Mouse (Mus musculus) lung, embryonic 15.5 days (tissue): Measurements from ENCODE around the gene Mnd1. TPM values are rescaled to one million over a fixed set of nuclear protein-coding genes. Genes with fewer than 3 reads are reported as not detected.

ENCODE experiments used
- ATAC-seq: fragments of 200-750 bp; cut with Nextera tagmentation; 2 replicates; pipeline ENCODE4 v1.8.0; 2017; ENCODE audit warnings: moderate number of reproducible peaks, borderline replicate concordance; ENCODE audit not compliant: low FRiP score, low TSS enrichment; ENCODE audit errors: extremely low read depth
- H3K27ac ChIP-seq: fragments of 300-500 bp; sonication (generic); 2 replicates; pipeline ENCODE4 v1.5.1; 2015; ENCODE audit warnings: moderate library complexity, mild to moderate bottlenecking, inconsistent platforms
- H3K27me3 ChIP-seq: fragments of 300-500 bp; sonication (generic); 2 replicates; pipeline ENCODE4 v1.6.1; 2015; ENCODE audit warnings: inconsistent platforms
- H3K36me3 ChIP-seq: fragments of 300-500 bp; sonication (generic); 2 replicates; pipeline ENCODE4 v1.6.1; 2015; ENCODE audit warnings: inconsistent platforms
- H3K4me1 ChIP-seq: fragments of 300-500 bp; sonication (generic); 2 replicates; pipeline ENCODE4 v1.6.1; 2015; ENCODE audit warnings: inconsistent platforms
- H3K4me2 ChIP-seq: fragments of 300-500 bp; sonication (generic); 2 replicates; pipeline ENCODE4 v1.6.1; 2015; ENCODE audit warnings: inconsistent platforms, mild to moderate bottlenecking, moderate library complexity
- H3K4me3 ChIP-seq: fragments of 300-500 bp; sonication (generic); 2 replicates; pipeline ENCODE4 v1.5.1; 2015; ENCODE audit warnings: mild to moderate bottlenecking, inconsistent platforms
- H3K9ac ChIP-seq: fragments of 300-500 bp; sonication (generic); 2 replicates; pipeline ENCODE4 v1.6.1; 2015; ENCODE audit warnings: inconsistent platforms
- H3K9me3 ChIP-seq: fragments of 300-500 bp; sonication (generic); 2 replicates; pipeline ENCODE4 v1.6.1; 2016; ENCODE audit warnings: inconsistent platforms
- WGBS: fragments of 180-500 bp; shearing (Covaris S2); methylation state at CpG from one replicate; pipeline ENCODE4 v1.1.7; 2015; 5-methylcytosine and 5-hydroxymethylcytosine counted together
- polyA plus RNA-seq: library from polyadenylated mRNA; unstranded; fragments of >200 nt; fragmentation: Nextera tagmentation; extraction: Ambion mirVana; gene quantifications from 2 replicates; pipeline ENCODE4 v1.2.1, GENCODE M21; 2015

The Mnd1 gene
- polyA plus RNA-seq, 1 experiment from 2014 or later: 13.0 TPM

DNA sequence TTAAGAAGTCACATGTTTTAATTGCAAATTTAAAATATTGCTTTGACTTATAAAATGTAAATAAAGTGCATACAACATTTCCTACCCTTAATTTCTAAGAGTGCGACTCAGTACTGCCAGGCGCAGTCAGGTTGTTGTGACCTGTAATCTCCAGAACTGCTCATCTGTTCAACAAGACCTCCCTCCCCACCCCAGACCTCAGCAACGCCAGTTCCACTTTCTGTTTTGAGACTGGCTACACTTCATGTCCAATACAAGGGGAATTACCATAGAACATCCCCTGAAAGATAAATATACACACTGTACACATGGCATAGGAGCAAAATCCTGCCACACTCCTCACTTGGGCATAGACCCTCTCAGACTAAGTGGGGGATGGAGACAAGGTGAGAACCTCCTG, 28.9 kb downstream of the Mnd1 start:
- 79% methylated on average over 3 of the region's 3 CpGs for WGBS
- no peak overlapping the region for H3K9ac ChIP-seq

DNA sequence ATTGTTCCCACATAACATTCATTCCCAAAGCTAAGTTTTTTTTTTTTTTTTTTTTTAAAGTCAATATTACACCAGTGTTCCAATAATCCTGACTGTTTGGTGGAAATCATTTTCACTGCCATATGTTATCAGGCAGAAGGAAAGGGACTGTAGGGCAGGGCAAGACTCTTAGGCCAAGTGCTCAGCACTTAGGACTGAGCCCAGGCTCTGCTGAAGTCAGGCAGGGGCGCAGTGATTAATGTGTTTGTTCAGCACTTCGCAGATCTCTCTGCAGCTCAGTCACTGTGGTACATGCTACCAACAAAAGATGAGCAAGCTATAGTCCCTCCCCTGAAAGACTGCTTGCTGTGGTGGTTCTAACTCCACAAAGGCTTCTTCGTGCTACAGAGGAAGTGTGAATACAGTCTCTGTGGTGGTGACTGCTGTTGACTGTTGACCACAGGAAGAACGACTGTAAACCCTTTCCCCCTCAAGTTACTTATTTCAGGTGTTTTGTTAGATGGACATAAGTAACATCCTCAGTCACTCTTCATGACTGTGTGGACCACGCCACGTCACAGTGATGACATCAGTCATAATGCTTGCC, 29.8 kb downstream of the Mnd1 start:
- H3K27ac ChIP-seq: no peak overlapping the region
- ATAC-seq: no peak

More for the DNA sequence above, 28.9 kb downstream of the Mnd1 start:
- H3K4me3 ChIP-seq: no peak overlapping the region
- no peaks in the 10 kb centered on the region for H3K27me3 ChIP-seq
- H3K4me1 ChIP-seq: peaks cover 61% of the 10 kb centered on the region
- no peak overlapping the region for H3K27ac ChIP-seq
- no peaks in the 10 kb centered on the region for H3K9me3 ChIP-seq
- no peak overlapping the region for H3K4me2 ChIP-seq
- H3K36me3 ChIP-seq: no peaks in the 10 kb centered on the region
- ATAC-seq: no peak

DNA sequence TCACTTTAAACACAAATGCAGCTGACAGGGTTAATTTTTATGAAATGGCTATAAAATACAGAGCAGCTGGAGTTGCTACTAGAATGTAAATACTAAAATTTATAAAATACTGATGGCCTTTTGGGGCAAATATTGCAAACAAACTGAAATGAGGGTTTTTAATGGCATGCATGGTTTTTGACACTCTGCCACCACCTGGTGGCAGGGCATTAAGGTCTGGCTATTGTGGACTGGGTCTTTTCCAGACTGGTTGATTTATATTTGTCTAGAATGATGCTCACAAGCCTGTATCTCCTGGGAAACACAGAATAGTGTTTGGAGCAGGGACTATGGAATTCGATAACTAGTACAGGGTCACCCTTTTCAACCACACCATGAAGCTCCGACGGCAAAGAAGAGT, 32.1 kb downstream of the Mnd1 start:
- no peak overlapping the region for H3K9ac ChIP-seq
- H3K36me3 ChIP-seq: no peaks in the 10 kb centered on the region
- peaks cover 42% of the 10 kb centered on the region for H3K4me1 ChIP-seq
- ATAC-seq: no peak
- H3K4me2 ChIP-seq: no peak overlapping the region
- no peak overlapping the region for H3K4me3 ChIP-seq
- no peaks in the 10 kb centered on the region for H3K27me3 ChIP-seq
- 36% methylated on average over 3 of the region's 3 CpGs for WGBS
- no peak overlapping the region for H3K27ac ChIP-seq
- no peaks in the 10 kb centered on the region for H3K9me3 ChIP-seq

More for the DNA sequence above, 29.8 kb downstream of the Mnd1 start:
- Histone ChIP-seq H3K4me3 (no peak overlapping the region), H3K9ac (no peak overlapping the region), H3K27me3 (no peaks in the 10 kb centered on the region), H3K36me3 (no peaks in the 10 kb centered on the region), H3K4me1 (peaks cover 54% of the 10 kb centered on the region), H3K9me3 (no peaks in the 10 kb centered on the region), H3K4me2 (no peak overlapping the region)
- 47% methylated on average over 6 of the region's 6 CpGs for WGBS

DNA sequence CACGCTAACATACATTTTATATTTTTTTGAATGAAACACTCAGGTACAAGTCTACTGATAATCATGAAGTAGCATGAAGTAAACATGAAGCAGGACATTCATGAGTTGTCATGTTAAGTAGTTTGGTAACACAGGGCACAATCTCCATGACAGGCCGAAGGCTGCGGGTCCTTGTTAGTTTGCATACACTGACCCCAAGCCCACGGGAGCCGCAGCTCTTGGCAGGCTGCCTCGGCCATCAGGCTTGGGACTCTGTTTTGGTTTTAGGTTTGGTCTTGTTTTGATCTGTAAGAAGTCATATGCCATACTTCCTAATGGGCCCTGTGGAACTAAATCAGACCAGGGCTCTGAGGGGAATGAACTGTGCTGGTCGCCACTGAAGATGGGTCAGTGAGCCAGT, 36.9 kb downstream of the Mnd1 start:
- Histone ChIP-seq H3K4me1 (peaks cover 15% of the 10 kb centered on the region; the same call in 1 of the 2 replicates), H3K4me3 (no peak overlapping the region), H3K9me3 (no peaks in the 10 kb centered on the region), H3K27ac (no peak overlapping the region), H3K27me3 (no peaks in the 10 kb centered on the region), H3K36me3 (no peaks in the 10 kb centered on the region), H3K4me2 (no peak overlapping the region), H3K9ac (no peak overlapping the region)
- 39% methylated on average over 7 of the region's 7 CpGs for WGBS
- ATAC-seq: no peak

DNA sequence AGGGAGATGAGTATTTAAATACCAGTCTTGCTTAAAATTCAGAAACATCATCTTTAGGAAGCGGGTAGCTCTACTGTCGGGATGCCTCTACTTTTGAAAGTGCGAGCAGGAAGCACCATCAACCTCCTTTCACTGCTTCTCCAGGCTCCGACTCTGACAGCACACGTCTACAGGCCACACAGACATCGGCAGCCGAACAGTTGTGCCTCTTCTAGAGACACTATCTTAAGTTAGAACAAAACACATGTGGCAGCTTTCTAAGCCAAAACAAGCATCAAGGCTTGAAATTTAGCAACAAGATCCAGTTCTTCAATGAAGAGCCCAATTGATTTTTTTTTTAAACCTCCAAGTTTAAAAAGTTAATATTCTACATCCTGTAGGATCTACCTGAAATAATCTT, 37.4 kb downstream of the Mnd1 start:
- Histone ChIP-seq H3K9ac (no peak overlapping the region), H3K27me3 (no peaks in the 10 kb centered on the region), H3K9me3 (no peaks in the 10 kb centered on the region), H3K4me2 (no peak overlapping the region), H3K4me3 (no peak overlapping the region), H3K27ac (no peak overlapping the region), H3K36me3 (no peaks in the 10 kb centered on the region), H3K4me1 (peaks cover 11% of the 10 kb centered on the region; the same call in 1 of the 2 replicates)
- ATAC-seq: no peak
- WGBS: 47% methylated on average over 7 of the region's 7 CpGs

DNA sequence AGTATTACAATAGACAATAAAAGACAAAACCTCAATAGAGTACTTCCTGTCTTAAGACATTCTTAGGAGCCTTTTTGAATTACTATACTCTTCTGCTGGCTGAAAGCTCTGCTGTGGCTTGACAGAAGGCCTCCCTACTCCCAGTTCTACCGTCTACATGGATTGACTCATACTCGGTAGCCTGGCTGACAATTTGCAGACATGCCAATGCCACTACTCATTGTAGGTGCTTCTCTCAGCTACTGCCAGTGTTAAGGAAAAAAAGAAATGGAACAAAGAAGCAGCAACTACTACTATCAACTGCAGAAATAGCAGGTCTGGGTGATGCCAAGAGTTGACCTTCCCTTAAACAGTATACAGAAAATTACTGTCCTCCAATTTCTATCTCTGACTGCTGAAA, 47.0 kb downstream of the Mnd1 start:
- Histone ChIP-seq H3K4me3 (no peak overlapping the region), H3K9ac (no peak overlapping the region), H3K27me3 (no peaks in the 10 kb centered on the region), H3K9me3 (no peaks in the 10 kb centered on the region), H3K4me1 (no peaks in the 10 kb centered on the region), H3K4me2 (no peak overlapping the region), H3K36me3 (no peaks in the 10 kb centered on the region), H3K27ac (no peak overlapping the region)
- WGBS: 80% methylated on average over 2 of the region's 2 CpGs
- ATAC-seq: no peak

DNA sequence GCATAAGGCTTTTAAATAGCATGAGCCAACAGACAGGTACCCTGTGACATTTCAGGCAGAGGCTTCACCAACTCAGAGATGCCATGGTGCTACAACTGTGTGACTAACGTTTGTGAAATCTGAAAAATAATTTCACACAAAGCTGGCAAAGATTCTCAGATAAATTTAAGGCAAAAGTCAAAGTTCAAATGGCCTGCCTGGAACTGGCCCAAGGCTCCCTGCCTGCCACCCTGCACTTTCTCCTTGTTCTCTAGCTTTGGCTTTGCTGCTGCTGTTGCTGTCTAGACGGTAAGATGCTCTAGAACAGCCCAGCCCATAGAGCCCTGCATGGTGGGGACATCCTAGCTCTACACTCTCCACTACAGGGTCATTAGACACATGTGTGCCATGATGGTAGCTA, 49.5 kb downstream of the Mnd1 start:
- H3K4me3 ChIP-seq: no peak overlapping the region
- no peak for ATAC-seq
- no peak overlapping the region for H3K9ac ChIP-seq
- H3K27me3 ChIP-seq: no peaks in the 10 kb centered on the region
- H3K4me1 ChIP-seq: no peaks in the 10 kb centered on the region
- 52% methylated on average over 2 of the region's 2 CpGs for WGBS
- no peaks in the 10 kb centered on the region for H3K9me3 ChIP-seq
- no peak overlapping the region for H3K27ac ChIP-seq
- H3K36me3 ChIP-seq: no peaks in the 10 kb centered on the region
- no peak overlapping the region for H3K4me2 ChIP-seq

DNA sequence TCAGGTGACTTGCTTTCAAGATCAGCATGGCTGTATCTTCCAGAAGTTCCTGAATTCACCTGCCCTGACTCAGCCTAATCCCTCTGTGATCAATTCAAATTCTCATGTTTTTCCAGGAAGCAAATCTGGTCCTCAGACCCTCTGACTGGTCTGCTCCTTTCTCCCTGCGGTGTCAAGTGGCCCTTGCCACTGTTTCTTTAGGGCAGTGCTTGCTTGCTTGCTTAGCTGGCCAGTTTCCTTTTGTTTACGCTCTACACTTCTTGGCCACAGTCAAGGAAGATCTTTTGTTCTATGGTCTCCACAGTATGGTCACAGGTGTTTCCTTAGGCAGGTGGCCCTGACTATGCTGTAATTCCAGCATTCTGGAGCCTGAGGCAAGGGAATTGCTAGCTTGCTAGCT, 52.0 kb downstream of the Mnd1 start:
- Histone ChIP-seq H3K4me3 (no peak overlapping the region), H3K9ac (no peak overlapping the region), H3K4me1 (no peaks in the 10 kb centered on the region), H3K4me2 (no peak overlapping the region), H3K27ac (no peak overlapping the region), H3K27me3 (no peaks in the 10 kb centered on the region), H3K36me3 (no peaks in the 10 kb centered on the region), H3K9me3 (no peaks in the 10 kb centered on the region)
- 40% methylated on average over 2 of the region's 2 CpGs for WGBS
- no peak for ATAC-seq

DNA sequence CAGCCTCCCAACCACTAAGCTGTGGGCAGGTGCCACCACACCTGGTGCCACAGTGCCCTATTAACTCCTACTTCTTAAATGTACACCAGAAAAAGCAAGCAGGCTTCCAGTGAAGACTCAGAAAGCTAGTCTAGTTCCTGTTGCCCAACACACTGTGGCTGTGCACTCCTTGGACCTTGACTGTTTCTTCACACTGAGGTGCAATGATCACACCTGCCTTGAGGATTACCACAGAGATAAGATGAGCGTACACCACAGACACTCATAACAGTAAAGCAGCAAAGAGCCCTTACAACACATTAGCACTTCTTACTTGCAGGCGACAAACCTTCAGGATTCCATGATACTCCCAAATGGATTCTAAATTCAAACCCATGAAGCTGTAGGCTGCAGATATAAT, 62.7 kb downstream of the Mnd1 start:
- H3K4me1 ChIP-seq: no peaks in the 10 kb centered on the region
- no peaks in the 10 kb centered on the region for H3K36me3 ChIP-seq
- no peaks in the 10 kb centered on the region for H3K27me3 ChIP-seq
- no peak overlapping the region for H3K27ac ChIP-seq
- H3K4me2 ChIP-seq: no peak overlapping the region
- no peak overlapping the region for H3K9ac ChIP-seq
- 71% methylated on average over 2 of the region's 2 CpGs for WGBS
- H3K4me3 ChIP-seq: no peak overlapping the region
- no peaks in the 10 kb centered on the region for H3K9me3 ChIP-seq
- ATAC-seq: no peak

DNA sequence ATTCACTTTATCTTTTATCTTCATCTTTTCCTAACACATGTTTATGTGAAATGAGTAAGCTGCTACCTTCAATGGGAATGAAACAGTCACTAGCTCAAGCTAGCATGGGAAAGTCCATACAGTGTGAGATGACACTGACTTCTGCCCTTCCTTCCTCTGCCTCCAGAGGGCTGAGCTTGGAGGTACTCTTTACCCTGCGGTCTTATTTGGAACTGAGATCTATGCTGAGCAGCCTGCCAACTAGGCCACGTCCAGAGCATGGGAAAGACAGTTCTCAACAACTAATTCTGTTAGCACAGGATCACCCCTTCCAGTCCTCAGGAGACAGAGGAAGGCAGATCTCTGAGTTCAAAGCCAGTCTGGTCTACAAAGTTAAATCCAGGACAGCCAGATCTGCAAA, 64.6 kb downstream of the Mnd1 start:
- peak; percentile 65; the same call in 1 of the 2 replicates for ATAC-seq

DNA sequence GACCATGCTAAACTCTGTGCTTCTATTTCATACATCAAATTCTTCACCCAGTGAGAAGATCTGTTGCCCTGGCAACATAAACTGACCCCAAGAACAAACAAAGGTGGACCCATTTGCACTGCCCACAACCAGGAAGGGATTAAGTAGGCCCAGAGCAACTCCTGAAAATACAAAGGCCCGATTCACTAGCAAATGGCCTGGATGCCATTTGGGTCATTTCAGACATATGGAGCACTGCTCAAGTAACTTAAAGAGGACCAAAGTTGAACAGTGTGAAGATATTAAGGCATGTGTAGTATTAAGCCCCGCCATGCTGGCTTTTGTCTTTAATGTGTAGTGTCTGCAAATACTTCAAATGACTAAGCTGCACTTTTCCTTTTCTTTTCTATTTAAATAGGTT, 68.7 kb downstream of the Mnd1 start:
- Histone ChIP-seq H3K27me3 (no peaks in the 10 kb centered on the region), H3K4me2 (no peak overlapping the region), H3K36me3 (no peaks in the 10 kb centered on the region), H3K9me3 (0 out of 2 replicates have a peak, but pooled peaks cover 3% of the 10 kb centered on the region), H3K27ac (no peak overlapping the region), H3K4me1 (peaks cover 15% of the 10 kb centered on the region; the same call in 1 of the 2 replicates), H3K9ac (no peak overlapping the region), H3K4me3 (no peak overlapping the region)
- no peak for ATAC-seq
- WGBS: 51% methylated on average over 2 of the region's 2 CpGs

More for the DNA sequence above, 64.6 kb downstream of the Mnd1 start:
- no peak overlapping the region for H3K4me2 ChIP-seq
- no peak overlapping the region for H3K27ac ChIP-seq
- no peak overlapping the region for H3K4me3 ChIP-seq
- no peaks in the 10 kb centered on the region for H3K27me3 ChIP-seq
- H3K36me3 ChIP-seq: no peaks in the 10 kb centered on the region
- 37% methylated on average over 2 of the region's 2 CpGs for WGBS
- H3K9ac ChIP-seq: no peak overlapping the region
- H3K4me1 ChIP-seq: peaks cover 3% of the 10 kb centered on the region; the same call in 1 of the 2 replicates
- H3K9me3 ChIP-seq: no peaks in the 10 kb centered on the region

DNA sequence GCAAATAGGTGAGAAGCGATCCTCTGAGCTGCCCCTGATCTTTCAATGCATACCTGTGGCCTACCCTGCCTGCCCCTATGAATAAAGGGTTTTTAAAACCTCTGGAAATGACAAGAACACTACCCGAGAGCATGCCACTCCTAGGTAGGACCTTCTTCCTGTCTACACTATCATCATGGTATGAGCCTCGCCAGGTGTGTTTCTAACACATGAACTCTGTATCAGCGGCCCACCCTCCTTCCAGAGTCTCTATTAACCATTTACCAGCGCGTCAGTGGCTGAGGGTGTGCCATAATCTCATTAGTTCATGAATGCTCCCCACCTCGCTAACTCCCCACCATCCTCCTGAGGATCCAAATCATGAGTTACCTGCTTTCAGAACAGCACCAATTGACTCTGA, 69.2 kb downstream of the Mnd1 start:
- Histone ChIP-seq H3K9me3 (0 out of 2 replicates have a peak, but pooled peaks cover 4% of the 10 kb centered on the region), H3K36me3 (no peaks in the 10 kb centered on the region), H3K9ac (no peak overlapping the region), H3K4me3 (no peak overlapping the region), H3K27me3 (no peaks in the 10 kb centered on the region), H3K4me1 (peaks cover 15% of the 10 kb centered on the region; the same call in 1 of the 2 replicates), H3K27ac (no peak overlapping the region), H3K4me2 (no peak overlapping the region)
- no peak for ATAC-seq
- 79% methylated on average over 7 of the region's 7 CpGs for WGBS

DNA sequence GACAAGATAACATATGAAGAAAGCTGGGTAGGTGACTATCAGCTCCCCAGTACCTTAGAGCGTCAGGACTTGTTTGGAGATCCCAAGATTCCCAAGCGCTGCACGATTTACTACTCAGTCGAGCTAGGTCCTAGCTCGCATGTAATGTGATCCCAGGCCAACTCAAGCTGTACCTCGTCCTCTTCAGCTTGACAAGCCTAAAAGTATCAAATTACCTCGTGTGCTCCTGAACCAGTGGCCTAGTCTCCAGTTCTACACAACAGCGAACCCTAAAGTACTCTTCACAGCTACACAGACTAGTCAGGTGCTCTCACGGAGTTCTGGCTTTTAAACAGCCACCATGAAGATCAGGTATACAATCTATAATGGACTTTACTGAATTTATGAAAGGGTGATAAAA, 70.2 kb downstream of the Mnd1 start:
- Histone ChIP-seq H3K4me3 (no peak overlapping the region), H3K9me3 (0 out of 2 replicates have a peak, but pooled peaks cover 4% of the 10 kb centered on the region), H3K27ac (no peak overlapping the region), H3K9ac (no peak overlapping the region), H3K27me3 (no peaks in the 10 kb centered on the region), H3K4me2 (no peak overlapping the region), H3K4me1 (peaks cover 20% of the 10 kb centered on the region; the same call in 1 of the 2 replicates), H3K36me3 (no peaks in the 10 kb centered on the region)
- peak; percentile 48; the same call in 1 of the 2 replicates for ATAC-seq
- 13% methylated on average over 9 of the region's 9 CpGs for WGBS
